Mouse (Mus musculus): ENCODE data around the gene Slc38a1. TPM values are rescaled to one million over a fixed set of nuclear protein-coding genes. Genes with fewer than 3 reads are reported as not detected.

Gene Slc38a1
- polyA plus RNA-seq (2017; shearing (Covaris generic)): 10 to 100 TPM; 65.0 to 80.7 TPM

GRCm38 (mm10) chr15:96642436-96643405 is at the start of gene Slc38a1:
TSS of gene Slc38a1 (minus strand) at chr15:96642913.
- ATAC-seq: peak; percentile 12

DNA sequence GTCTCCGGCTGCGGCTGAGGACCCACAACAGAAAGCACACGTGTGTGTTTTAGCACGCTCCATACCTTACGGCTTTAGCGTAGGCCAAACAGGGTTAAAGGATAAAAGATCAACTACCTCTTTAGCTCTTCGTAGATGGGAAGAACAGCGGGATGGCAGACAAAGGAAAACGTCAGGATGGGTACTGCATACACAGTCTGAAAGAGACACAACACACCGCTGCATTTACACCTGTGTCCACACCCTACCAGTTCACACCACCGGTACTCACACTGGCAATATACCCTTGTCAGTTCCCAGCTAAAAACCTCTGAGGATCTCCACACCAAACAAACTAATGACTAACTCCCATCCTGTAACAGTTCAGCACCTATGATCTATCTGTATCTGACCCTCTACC is 49.7 kb upstream of the Slc38a1 start:
- no peak for ATAC-seq

- no peak for ATAC-seq
Measured at GRCm38 (mm10) chr15:96691381-96691780, 48.7 kb upstream of the Slc38a1 start.

DNA sequence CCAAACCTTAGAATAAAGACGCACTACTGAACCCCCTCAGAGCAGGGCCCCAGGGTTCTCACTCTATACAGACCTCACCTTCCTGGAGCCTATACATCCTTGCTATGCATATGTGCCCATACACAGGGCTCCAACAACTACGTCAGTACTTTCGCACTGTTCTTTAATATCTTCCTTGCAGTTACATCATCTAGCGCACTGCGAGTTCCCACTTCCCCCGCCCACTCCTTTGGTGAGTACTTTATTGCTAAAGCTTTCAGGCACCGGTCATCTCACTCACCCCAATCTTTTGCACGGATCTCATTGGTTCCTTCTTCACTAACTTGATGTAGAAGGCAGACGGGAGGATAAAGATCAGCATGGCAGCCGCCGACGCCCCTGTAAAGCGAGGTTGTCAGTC is 48.1 kb upstream of the Slc38a1 start:
- no peak for ATAC-seq

- ATAC-seq: no peak
Measured at GRCm38 (mm10) chr15:96689919-96690318, 47.2 kb upstream of the Slc38a1 start.

GRCm38 (mm10) chr15:96688784-96689318 is 46.1 kb upstream of the Slc38a1 start:
- no peak for ATAC-seq

DNA sequence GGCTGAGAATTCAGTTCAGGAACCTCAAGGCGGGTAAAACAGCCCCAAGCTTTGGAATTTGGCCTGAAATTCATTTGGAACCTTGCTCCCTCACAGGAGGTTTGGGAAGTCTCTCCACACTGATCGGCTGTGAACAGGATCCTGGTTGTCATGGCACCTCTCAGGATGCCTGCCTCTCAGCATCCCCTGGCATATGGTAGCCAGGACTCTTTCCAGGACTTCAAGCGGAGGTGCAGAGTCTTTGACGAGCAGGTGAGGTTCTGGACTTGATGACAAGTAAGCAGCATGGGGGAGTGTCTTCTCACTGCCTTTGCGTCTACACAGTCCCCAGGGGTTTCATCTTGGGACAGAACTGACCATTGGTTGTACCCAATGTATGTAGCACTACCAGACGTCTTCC is 45.3 kb upstream of the Slc38a1 start:
- no peak for ATAC-seq

- ATAC-seq: no peak
Measured at GRCm38 (mm10) chr15:96687366-96687765, 44.7 kb upstream of the Slc38a1 start.

DNA sequence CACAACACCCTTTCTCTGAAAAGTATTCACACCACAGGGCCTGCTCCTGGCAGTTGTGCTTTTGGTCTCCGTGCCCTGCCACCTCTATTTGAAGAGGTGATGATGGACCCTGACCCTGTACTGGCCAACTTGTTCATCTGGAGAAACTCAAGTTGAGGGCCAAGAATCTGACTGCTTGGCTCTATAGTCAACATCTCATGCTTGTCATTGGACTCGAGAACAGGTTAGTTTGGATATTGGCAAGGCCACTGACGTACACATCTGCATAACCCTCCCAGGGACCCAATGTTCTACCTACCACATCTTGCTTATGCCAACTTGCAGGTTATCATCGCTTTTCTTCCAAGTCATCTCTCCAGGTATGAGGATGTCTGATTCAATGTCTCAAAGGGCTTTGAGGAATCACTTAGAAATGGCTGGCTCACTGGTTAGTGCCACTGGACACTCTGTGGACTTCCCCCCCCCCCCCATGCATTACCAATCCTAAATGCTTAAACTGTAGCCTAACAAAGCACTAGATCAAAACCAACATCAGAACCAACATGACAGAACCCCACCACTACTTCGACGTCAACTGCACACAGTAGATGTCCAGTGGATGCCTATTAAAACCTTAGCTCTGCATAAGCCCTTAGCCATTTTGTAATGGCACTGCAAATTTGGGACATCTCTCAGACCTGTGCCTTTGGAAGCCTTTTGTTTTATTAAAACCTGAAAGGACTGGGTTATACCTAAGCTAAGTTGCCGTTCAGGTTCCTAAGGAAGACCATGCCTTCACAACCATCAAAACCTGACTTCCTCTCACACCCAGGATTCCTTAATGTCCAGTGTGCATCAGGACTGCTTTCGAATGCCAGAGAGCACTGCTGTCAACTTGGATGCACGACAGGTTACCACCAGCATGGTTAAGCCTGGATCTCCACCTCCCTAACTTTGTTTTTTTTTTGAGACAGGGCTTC is 43.8 kb upstream of the Slc38a1 start:
- no peak for ATAC-seq

DNA sequence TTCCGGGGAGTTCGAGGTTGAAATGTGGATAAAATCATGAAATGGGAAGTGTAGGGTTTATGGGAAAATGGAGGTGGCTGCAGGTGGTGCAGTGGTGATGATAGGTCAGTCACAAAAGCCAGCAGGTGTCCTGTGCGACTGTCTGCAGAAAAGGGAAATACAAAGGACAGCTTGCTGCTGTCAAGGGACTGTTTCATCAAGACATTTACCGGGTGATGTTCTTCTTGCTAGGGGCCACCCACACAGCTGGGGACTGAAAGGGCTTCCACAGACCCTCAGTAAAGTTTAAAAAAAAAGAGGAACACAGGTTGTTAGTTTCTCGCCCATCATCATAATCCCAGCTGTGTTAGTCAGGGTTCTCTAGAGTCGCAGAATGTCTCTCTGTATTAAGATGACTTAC is 42.6 kb upstream of the Slc38a1 start:
- ATAC-seq: no peak

- peak; percentile 65 for ATAC-seq
Measured at GRCm38 (mm10) chr15:96684132-96684830, 41.6 kb upstream of the Slc38a1 start.

GRCm38 (mm10) chr15:96678871-96679773 is 36.4 kb upstream of the Slc38a1 start:
- no peak for ATAC-seq

DNA sequence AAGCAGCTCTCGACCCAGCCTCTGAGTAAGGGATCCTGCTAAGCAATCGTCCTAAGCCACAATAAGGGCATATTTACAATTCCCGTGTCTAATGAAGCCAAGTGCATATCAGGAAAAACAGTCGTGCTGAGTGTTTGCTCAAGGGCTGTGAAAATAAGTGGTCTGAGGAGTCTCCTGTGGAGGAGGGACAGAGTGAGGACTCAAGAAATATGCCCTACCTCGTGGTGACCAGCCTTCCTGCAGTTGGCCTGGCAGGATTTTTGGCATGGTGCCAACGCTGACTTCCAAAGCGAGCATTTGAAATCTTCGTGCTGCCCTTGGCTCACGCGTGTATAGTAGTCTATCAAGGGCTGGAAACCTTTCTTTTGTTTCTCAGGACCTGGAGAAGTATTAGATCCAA is 33.8 kb upstream of the Slc38a1 start:
- ATAC-seq: no peak

GRCm38 (mm10) chr15:96675744-96676143 is 33.0 kb upstream of the Slc38a1 start:
- ATAC-seq: no peak

DNA sequence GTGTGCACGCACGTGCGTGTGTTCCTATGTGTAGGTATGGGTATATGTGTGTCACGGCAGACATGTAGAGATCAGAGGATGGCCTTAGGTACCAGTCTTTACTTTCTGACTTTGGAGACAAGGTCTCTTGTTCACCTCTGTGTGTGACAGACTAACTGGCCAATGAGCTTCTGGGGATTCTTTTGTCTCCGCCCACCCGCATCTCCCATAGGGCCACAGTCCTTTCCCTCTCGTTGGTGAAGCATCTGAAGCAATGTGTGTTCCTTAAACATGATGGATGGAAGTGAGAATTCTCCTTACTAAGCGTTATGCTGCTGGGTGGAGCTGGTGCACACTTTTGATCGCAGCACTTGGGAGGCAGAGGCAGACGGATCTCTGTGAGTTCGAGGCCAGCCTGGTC is 32.3 kb upstream of the Slc38a1 start:
- ATAC-seq: no peak

GRCm38 (mm10) chr15:96674089-96674488 is 31.4 kb upstream of the Slc38a1 start:
- ATAC-seq: no peak

GRCm38 (mm10) chr15:96669721-96670120 is 27.0 kb upstream of the Slc38a1 start:
- ATAC-seq: no peak

GRCm38 (mm10) chr15:96666663-96667062 is 23.9 kb upstream of the Slc38a1 start:
- peak; percentile 80 for ATAC-seq

DNA sequence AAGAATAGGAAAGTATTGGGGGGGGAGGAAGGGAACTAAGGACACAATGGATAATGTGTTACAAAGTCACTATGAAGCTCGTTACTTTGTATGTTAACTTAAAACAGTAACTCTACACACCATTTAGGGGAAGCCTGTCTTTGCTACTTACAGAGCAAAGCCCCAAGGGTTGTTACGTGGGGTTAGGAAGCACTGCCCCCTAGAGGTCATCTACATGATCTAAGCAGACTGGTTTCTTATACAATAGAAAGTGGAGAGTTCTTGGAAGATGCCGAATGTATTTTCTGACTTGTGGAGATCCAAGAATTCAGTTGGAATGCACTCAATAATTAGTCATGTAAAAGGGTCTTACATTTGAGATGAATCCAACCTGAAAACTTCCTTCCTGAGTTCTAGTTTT is 23.2 kb upstream of the Slc38a1 start:
- peak; percentile 92 for ATAC-seq

GRCm38 (mm10) chr15:96660590-96661141 is 18.0 kb upstream of the Slc38a1 start:
- no peak for ATAC-seq

DNA sequence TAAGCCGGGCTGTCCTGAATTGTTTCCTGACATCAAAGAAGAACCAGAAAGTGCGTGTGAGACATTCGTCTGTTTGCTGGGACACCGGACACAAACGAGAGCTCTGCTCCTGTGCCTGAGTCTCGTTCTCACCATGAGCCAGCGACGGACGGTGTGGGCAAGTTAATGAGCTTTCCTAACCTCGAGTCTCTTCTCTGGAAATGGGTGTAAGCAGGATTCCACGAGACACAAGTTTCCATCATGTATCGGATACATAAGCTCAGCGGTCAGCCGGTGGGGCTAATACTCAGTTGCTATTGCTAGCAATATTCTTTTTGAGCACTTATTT is 15.5 kb upstream of the Slc38a1 start:
- no peak for ATAC-seq
